Mouse (Mus musculus) limb, embryonic 10.5 days (tissue): Measurements from ENCODE around the gene Spop. TPM values are rescaled to one million over a fixed set of nuclear protein-coding genes. Genes with fewer than 3 reads are reported as not detected.
"Not testable (repeated sequence)": the region's sequence is repeated elsewhere in the genome, so short reads cannot be mapped to it uniquely, and the experiment has no call there.

Source experiments
- DNase-seq: peaks from one replicate; pipeline ENCODE4 v3.0.0-alpha.2; 2017; ENCODE audit warnings: low spot score
- H3K27ac ChIP-seq: fragments of 300-500 bp; sonication (generic); 2 replicates; pipeline ENCODE4 v1.5.1; 2016; ENCODE audit warnings: mild to moderate bottlenecking
- H3K27me3 ChIP-seq: fragments of 300-500 bp; sonication (generic); 2 replicates; pipeline ENCODE4 v1.6.1; 2016; ENCODE audit warnings: low read depth, mild to moderate bottlenecking; ENCODE audit not compliant: poor library complexity, severe bottlenecking
- H3K36me3 ChIP-seq: fragments of 300-500 bp; sonication (generic); 2 replicates; pipeline ENCODE4 v1.6.1; 2016; ENCODE audit warnings: mild to moderate bottlenecking, moderate library complexity
- H3K4me1 ChIP-seq: fragments of 300-500 bp; sonication (generic); 2 replicates; pipeline ENCODE4 v1.6.1; 2016
- H3K4me3 ChIP-seq: fragments of 300-500 bp; sonication (generic); 2 replicates; pipeline ENCODE4 v1.5.1; 2016; ENCODE audit warnings: mild to moderate bottlenecking, moderate library complexity
- H3K9me3 ChIP-seq: fragments of 300-500 bp; sonication (generic); replicated peaks from 2 replicates; pipeline ENCODE4 v1.6.1; 2016; ENCODE audit warnings: mild to moderate bottlenecking
- WGBS: fragments of 180-500 bp; shearing (Covaris S2); methylation state at CpG from one replicate; pipeline ENCODE4 v1.1.7; 2016; 5-methylcytosine and 5-hydroxymethylcytosine counted together
- polyA plus RNA-seq: library from polyadenylated mRNA; unstranded; fragments of >200 nt; fragmentation: Nextera tagmentation; extraction: Ambion mirVana; gene quantifications from 2 replicates; pipeline ENCODE4 v1.2.1, GENCODE M21; 2016

Spop gene
- polyA plus RNA-seq, 1 experiment from 2014 or later = 123 TPM

DNA sequence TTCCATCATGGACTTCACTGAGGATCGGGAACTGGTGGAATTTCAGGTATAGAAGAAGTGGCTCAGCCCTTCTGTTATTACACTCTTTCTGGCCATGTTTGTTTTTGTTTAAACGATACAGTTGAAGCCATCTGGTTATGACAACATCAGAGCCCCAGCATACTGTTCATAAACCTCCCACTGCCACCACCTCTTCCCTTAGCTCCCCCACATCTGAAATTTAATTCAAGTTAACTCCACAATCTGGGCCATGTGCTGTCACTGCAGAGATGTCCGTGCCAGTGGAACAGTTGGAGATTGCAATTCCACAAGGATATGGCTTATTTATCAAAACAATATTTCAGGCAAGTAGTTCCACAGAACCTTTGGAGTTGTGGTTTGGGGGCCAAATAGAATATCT lies 80.5 kb downstream of the Spop start:
- Histone ChIP-seq H3K27me3 (no peaks in the 10 kb centered on the region), H3K36me3 (peaks cover 65% of the 10 kb centered on the region), H3K4me1 (no peaks in the 10 kb centered on the region), H3K9me3 (no peaks in the 10 kb centered on the region), H3K4me3 (no peak overlapping the region), H3K27ac (no peak overlapping the region)
- WGBS = 91% methylated on average over 3 of the region's 3 CpGs
- DNase-seq = no peak

DNA sequence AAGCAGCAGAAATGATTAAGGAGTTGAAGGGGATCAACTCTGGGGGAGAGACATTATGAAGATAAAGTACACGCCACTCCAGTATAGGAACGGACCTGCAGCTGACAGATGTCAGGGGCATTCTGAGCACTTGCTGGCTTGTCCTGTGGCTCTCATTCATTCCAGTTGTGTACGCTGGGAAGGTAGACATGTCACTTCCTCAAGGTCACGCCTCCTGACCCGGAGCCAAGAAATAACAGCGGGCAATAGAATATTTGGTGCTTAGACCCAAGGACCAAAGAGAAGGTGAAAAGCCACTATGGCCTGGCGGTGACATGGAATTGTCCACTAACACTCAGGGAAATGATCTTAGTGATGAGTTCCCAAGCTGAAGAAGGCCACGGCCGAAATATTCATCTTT lies 82.0 kb downstream of the Spop start:
- Histone ChIP-seq H3K4me1 (no peaks in the 10 kb centered on the region), H3K4me3 (no peak overlapping the region), H3K36me3 (peaks cover 51% of the 10 kb centered on the region), H3K27me3 (no peaks in the 10 kb centered on the region), H3K27ac (no peak overlapping the region), H3K9me3 (no peaks in the 10 kb centered on the region)
- 89% methylated on average over 9 of the region's 9 CpGs for WGBS
- DNase-seq = no peak

- Histone ChIP-seq H3K36me3 (peaks cover 31% of the 10 kb centered on the region), H3K4me3 (no peak overlapping the region), H3K27ac (no peak overlapping the region), H3K27me3 (no peaks in the 10 kb centered on the region), H3K9me3 (no peaks in the 10 kb centered on the region), H3K4me1 (no peaks in the 10 kb centered on the region)
- 85% methylated on average over 5 of the region's 5 CpGs for WGBS
- no peak for DNase-seq
Measured at GRCm38 (mm10) chr11:95497921-95498320, 84.0 kb downstream of the Spop start.

DNA sequence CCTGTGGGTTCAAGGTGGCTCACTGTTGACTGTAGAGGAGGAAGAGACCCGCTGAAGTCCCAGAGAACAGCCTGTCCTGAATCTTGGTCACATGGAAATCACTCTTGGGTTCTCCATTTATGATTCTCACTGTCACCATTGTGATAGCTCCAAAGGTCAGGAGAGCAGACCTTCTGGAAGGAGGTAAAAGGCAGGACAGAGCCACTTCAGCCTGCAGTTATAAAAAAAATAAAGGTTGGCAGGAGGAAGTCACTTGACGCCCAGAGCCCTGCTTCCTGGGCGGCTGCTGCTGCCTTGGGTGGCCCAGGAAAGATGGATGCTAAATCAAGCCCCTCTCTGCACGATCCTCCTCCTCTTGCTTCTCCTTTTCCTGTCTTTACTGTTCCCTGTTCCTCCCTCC lies 86.5 kb downstream of the Spop start:
- WGBS = 68% methylated on average over 4 of the region's 4 CpGs
- Histone ChIP-seq H3K4me1 (peaks cover 15% of the 10 kb centered on the region), H3K36me3 (peaks cover 8% of the 10 kb centered on the region), H3K27me3 (no peaks in the 10 kb centered on the region), H3K27ac (no peak overlapping the region), H3K4me3 (no peak overlapping the region), H3K9me3 (no peaks in the 10 kb centered on the region)
- no peak for DNase-seq

- H3K27ac ChIP-seq = no peak overlapping the region
Measured at GRCm38 (mm10) chr11:95500836-95501235, 87.0 kb downstream of the Spop start.

GRCm38 (mm10) chr11:95501826-95502225 lies 87.9 kb downstream of the Spop start:
- H3K27me3 ChIP-seq, H3K9me3 ChIP-seq, H3K36me3 ChIP-seq, H3K27ac ChIP-seq, DNase-seq, H3K4me3 ChIP-seq: not testable (repeated sequence)
- 88% methylated on average over 8 of the region's 8 CpGs for WGBS
- peaks cover 15% of the 10 kb centered on the region for H3K4me1 ChIP-seq

More at GRCm38 (mm10) chr11:95500836-95501235, 87.0 kb downstream of the Spop start:
- no peak for DNase-seq
- Histone ChIP-seq H3K36me3 (peaks cover 7% of the 10 kb centered on the region), H3K27me3 (no peaks in the 10 kb centered on the region), H3K4me3 (no peak overlapping the region), H3K9me3 (no peaks in the 10 kb centered on the region), H3K4me1 (peaks cover 15% of the 10 kb centered on the region)
- 77% methylated on average over 3 of the region's 3 CpGs for WGBS

- WGBS = 72% methylated on average over 10 of the region's 10 CpGs
- H3K36me3 ChIP-seq = no peaks in the 10 kb centered on the region
- H3K9me3 ChIP-seq = no peaks in the 10 kb centered on the region
- H3K27me3 ChIP-seq = peaks cover 19% of the 10 kb centered on the region
- no peak overlapping the region for H3K4me3 ChIP-seq
- H3K27ac ChIP-seq = no peak overlapping the region
- DNase-seq = no peak
- peaks cover 21% of the 10 kb centered on the region for H3K4me1 ChIP-seq
Measured at GRCm38 (mm10) chr11:95503581-95504180, 89.8 kb downstream of the Spop start.

GRCm38 (mm10) chr11:95504271-95504731 lies 90.4 kb downstream of the Spop start:
- 81% methylated on average over 6 of the region's 6 CpGs for WGBS
- H3K27me3 ChIP-seq = peaks cover 24% of the 10 kb centered on the region
- DNase-seq = no peak
- H3K4me3 ChIP-seq = no peak overlapping the region
- no peak overlapping the region for H3K27ac ChIP-seq
- H3K36me3 ChIP-seq = no peaks in the 10 kb centered on the region
- no peaks in the 10 kb centered on the region for H3K9me3 ChIP-seq
- H3K4me1 ChIP-seq = peaks cover 27% of the 10 kb centered on the region

- WGBS = 53% methylated on average over 12 of the region's 12 CpGs
- H3K4me1 ChIP-seq = peaks cover 33% of the 10 kb centered on the region
- H3K36me3 ChIP-seq = no peaks in the 10 kb centered on the region
- peaks cover 52% of the 10 kb centered on the region for H3K27me3 ChIP-seq
- no peak for DNase-seq
- no peak overlapping the region for H3K27ac ChIP-seq
- H3K9me3 ChIP-seq = no peaks in the 10 kb centered on the region
- no peak overlapping the region for H3K4me3 ChIP-seq
Measured at GRCm38 (mm10) chr11:95507041-95507716, 93.3 kb downstream of the Spop start.

- WGBS = 82% methylated on average over 5 of the region's 5 CpGs
- Histone ChIP-seq H3K36me3 (no peaks in the 10 kb centered on the region), H3K27ac (no peak overlapping the region), H3K4me1 (peaks cover 35% of the 10 kb centered on the region), H3K9me3 (no peaks in the 10 kb centered on the region), H3K4me3 (no peak overlapping the region), H3K27me3 (peaks cover 58% of the 10 kb centered on the region)
- no peak for DNase-seq
Measured at GRCm38 (mm10) chr11:95507785-95508184, 93.9 kb downstream of the Spop start.

GRCm38 (mm10) chr11:95508211-95508926 lies 94.5 kb downstream of the Spop start:
- H3K36me3 ChIP-seq = no peaks in the 10 kb centered on the region
- H3K4me1 ChIP-seq = peaks cover 41% of the 10 kb centered on the region
- no peaks in the 10 kb centered on the region for H3K9me3 ChIP-seq
- no peak overlapping the region for H3K27ac ChIP-seq
- 62% methylated on average over 13 of the region's 13 CpGs for WGBS
- H3K27me3 ChIP-seq = peaks cover 64% of the 10 kb centered on the region
- no peak overlapping the region for H3K4me3 ChIP-seq
- no peak for DNase-seq

DNA sequence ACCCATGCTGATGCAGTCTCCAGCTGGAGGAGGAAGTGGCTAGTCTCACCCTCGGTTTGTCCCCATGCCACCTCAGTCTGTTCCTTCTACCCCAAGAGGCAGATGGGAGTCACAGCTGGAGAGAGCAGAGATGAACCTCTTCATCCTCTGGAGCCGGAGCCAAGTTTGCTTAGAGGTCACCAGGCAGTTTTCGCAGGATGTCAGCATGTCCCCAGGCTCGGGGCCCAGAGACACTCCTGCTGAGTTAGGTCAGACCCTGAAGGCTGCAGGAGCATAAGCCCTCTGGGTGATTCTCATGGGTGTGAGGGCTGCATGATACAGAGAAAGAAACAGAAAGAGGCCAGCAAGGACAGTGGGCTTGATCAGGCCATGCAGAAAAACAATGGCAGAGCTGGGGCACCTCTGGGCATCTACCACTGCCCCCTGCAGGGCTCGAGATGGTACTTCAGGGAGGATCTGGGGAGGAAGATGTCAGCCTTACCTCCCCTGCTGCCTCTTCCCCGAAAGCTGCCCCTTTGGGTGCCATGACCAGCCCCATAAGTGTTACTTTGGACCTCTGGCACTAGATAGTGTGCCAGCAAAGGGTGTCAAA lies 95.3 kb downstream of the Spop start:
- no peak overlapping the region for H3K27ac ChIP-seq
- 82% methylated on average over 6 of the region's 6 CpGs for WGBS
- no peak for DNase-seq
- no peaks in the 10 kb centered on the region for H3K9me3 ChIP-seq
- no peak overlapping the region for H3K4me3 ChIP-seq
- H3K27me3 ChIP-seq = peaks cover 73% of the 10 kb centered on the region
- no peaks in the 10 kb centered on the region for H3K36me3 ChIP-seq
- H3K4me1 ChIP-seq = peaks cover 42% of the 10 kb centered on the region

DNA sequence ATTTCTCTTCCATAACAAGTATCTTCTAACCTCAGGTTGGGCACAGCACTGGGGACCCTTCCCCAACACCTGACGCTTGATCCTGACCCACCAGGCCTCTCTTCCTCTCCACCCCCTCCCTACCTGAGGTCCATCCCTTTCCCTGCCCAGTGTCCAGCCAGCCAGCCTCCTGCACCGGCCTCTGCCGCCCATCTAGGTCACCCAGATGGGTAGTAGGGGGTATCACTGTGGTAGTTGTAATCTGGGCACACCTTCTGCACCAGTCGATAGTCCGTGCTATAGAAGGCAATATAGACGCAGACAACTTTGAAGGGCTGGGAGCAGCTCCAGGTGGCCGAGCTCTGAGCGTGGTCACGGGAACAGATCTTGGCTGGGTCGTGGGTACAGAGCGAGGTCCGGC lies 96.8 kb downstream of the Spop start:
- H3K27ac ChIP-seq = no peak overlapping the region
- DNase-seq = no peak
- H3K9me3 ChIP-seq = no peaks in the 10 kb centered on the region
- H3K36me3 ChIP-seq = no peaks in the 10 kb centered on the region
- peaks cover 49% of the 10 kb centered on the region for H3K4me1 ChIP-seq
- WGBS = 91% methylated on average over 12 of the region's 12 CpGs
- peaks cover 87% of the 10 kb centered on the region for H3K27me3 ChIP-seq
- H3K4me3 ChIP-seq = no peak overlapping the region
